Mouse (Mus musculus): ENCODE measurements around the gene Nr0b1. TPM values are rescaled to one million over a fixed set of nuclear protein-coding genes. Genes with fewer than 3 reads are reported as not detected.

The Nr0b1 gene
- polyA plus RNA-seq (2015; fragmentation: Nextera tagmentation; extraction: Ambion mirVana): not detected in 2 replicates

DNA sequence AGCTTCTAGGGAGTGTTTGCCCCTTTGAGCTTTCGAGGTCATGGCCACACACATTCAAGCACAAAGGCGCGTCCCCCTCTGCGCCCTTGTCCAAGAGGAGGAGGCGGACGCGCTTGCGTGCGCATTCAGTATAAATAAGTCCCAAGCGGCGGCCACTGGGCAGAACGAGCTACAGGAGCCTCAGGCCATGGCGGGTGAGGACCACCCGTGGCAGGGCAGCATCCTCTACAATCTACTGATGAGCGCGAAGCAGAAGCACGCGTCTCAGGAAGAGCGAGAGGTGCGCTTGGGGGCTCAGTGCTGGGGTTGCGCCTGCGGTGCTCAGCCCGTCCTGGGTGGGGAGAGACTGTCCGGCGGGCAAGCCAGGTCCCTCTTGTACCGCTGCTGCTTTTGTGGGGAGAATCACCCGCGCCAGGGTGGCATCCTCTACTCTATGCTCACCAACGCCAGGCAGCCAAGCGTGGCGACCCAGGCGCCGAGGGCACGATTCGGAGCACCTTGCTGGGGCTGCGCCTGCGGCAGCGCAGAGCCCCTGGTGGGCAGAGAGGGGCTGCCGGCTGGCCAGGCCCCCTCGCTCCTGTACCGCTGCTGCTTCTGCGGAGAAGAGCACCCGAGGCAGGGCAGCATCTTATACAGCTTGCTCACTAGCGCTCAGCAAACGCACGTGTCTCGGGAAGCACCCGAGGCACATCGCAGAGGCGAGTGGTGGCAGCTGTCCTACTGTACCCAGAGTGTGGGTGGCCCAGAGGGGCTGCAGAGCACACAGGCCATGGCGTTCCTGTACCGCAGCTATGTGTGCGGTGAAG is at the start of gene Nr0b1:
Nr0b1 (plus strand) TSS at position 151 of the 806 bp plus-strand sequence.
- H3K27me3 ChIP-seq (ENCODE audit: control insufficient read depth, insufficient read depth, low read depth, low read length): peaks cover 14% of the 10 kb centered on the region
- peak within 1 kb of the TSS; percentile 15; the same call in 1 of the 2 replicates for H3K4me3 ChIP-seq (ENCODE audit: low read length)
- no peaks in the 10 kb centered on the region for H3K4me1 ChIP-seq (replicated peaks; ENCODE audit: control insufficient read depth, insufficient read depth, low read length)
- WGBS: 19% methylated on average over 47 of the region's 53 CpGs
- H3K9ac ChIP-seq (ENCODE audit: low read length): no peak within 1 kb of the TSS
- peak within 1 kb of the TSS; percentile 25; the same call in 1 of the 2 replicates for H3K4me2 ChIP-seq (ENCODE audit: low read depth, low read length)
- H3K9me3 ChIP-seq (ENCODE audit: control insufficient read depth, low read length): no peaks in the 10 kb centered on the region
- no peak for ATAC-seq (ENCODE audit: low read depth)
- H3K36me3 ChIP-seq (ENCODE audit: control insufficient read depth, insufficient read depth, low read length): no peaks in the 10 kb centered on the region
- no peak within 1 kb of the TSS for H3K27ac ChIP-seq (ENCODE audit: low read length)

DNA sequence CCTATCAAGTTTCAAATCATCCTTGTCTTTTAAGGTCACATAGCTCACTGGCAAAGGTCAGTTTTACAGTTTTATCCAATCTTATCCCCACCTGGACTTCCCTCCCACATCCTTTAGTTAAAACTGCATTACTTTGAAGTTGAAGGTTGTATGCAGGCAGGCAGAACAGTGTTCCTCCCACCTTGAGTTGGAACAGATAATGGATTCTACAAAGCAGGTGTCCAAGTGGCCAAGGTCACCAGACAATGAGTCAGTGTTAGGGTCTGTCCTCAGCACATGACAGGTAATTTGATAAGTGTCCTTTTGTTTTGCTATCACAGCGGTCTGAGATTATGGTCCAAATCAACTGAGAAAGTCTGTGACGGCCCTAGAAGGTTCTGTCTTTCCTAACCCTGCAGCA is 4.3 kb upstream of the Nr0b1 start:
- no peak overlapping the region for H3K4me2 ChIP-seq (ENCODE audit: low read depth, low read length)
- 65% methylated on average over 2 of the region's 2 CpGs for WGBS
- H3K9me3 ChIP-seq (ENCODE audit: control insufficient read depth, low read length): no peaks in the 10 kb centered on the region
- no peak for ATAC-seq (ENCODE audit: low read depth)
- H3K4me3 ChIP-seq (ENCODE audit: low read length): no peak overlapping the region
- H3K27me3 ChIP-seq (ENCODE audit: control insufficient read depth, insufficient read depth, low read depth, low read length): peaks cover 10% of the 10 kb centered on the region
- no peaks in the 10 kb centered on the region for H3K36me3 ChIP-seq (ENCODE audit: control insufficient read depth, insufficient read depth, low read length)
- H3K27ac ChIP-seq (ENCODE audit: low read length): no peak overlapping the region
- no peak overlapping the region for H3K9ac ChIP-seq (ENCODE audit: low read length)
- H3K4me1 ChIP-seq (replicated peaks; ENCODE audit: control insufficient read depth, insufficient read depth, low read length): no peaks in the 10 kb centered on the region

DNA sequence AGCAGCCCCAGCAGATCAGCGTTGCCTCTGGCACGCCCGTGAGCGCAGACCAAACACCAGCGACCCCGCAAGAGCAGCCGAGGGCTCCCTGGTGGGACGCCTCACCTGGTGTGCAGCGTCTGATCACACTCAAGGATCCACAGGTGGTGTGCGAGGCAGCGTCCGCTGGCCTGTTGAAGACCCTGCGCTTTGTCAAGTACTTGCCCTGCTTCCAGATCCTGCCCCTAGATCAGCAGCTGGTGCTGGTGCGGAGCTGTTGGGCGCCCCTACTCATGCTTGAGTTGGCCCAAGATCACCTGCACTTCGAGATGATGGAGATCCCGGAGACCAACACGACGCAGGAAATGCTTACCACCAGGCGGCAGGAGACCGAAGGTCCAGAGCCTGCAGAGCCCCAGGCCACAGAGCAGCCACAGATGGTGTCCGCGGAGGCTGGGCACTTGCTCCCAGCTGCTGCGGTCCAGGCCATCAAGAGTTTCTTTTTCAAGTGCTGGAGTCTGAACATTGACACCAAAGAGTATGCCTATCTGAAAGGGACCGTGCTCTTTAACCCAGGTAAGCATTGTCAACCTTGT is 943 bp downstream of the Nr0b1 start:
- H3K9me3 ChIP-seq (ENCODE audit: control insufficient read depth, low read length): no peaks in the 10 kb centered on the region
- 16% methylated on average over 25 of the region's 25 CpGs for WGBS
- no peaks in the 10 kb centered on the region for H3K4me1 ChIP-seq (replicated peaks; ENCODE audit: control insufficient read depth, insufficient read depth, low read length)
- no peak overlapping the region for H3K9ac ChIP-seq (ENCODE audit: low read length)
- no peaks in the 10 kb centered on the region for H3K36me3 ChIP-seq (ENCODE audit: control insufficient read depth, insufficient read depth, low read length)
- no peak overlapping the region for H3K4me3 ChIP-seq (ENCODE audit: low read length)
- no peak overlapping the region for H3K4me2 ChIP-seq (ENCODE audit: low read depth, low read length)
- no peak overlapping the region for H3K27ac ChIP-seq (ENCODE audit: low read length)
- no peak for ATAC-seq (ENCODE audit: low read depth)
- peaks cover 14% of the 10 kb centered on the region for H3K27me3 ChIP-seq (ENCODE audit: control insufficient read depth, insufficient read depth, low read depth, low read length)

DNA sequence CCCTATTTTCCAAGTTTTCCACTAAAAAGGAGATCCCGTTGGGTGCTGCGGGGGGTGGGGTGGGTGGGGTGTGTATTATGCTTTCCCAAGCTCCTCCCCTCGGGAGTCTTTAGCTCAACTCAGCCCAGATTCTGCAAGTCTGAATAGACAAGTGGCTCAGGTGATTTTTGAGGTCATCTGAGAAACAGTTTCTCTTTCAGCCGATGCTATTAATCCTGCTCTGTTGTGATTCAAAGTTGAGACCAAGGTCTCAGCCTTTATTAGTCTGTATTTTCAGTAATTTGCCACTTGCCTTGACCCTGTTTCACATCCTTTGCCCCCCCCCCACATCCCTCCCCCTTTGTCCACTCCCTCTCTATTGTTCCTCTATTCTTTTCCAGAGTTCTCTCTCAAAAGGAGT is 1.8 kb downstream of the Nr0b1 start:
- H3K4me3 ChIP-seq (ENCODE audit: low read length): no peak overlapping the region
- no peak for ATAC-seq (ENCODE audit: low read depth)
- no peaks in the 10 kb centered on the region for H3K4me1 ChIP-seq (replicated peaks; ENCODE audit: control insufficient read depth, insufficient read depth, low read length)
- no peak overlapping the region for H3K4me2 ChIP-seq (ENCODE audit: low read depth, low read length)
- no peak overlapping the region for H3K27ac ChIP-seq (ENCODE audit: low read length)
- H3K9me3 ChIP-seq (ENCODE audit: control insufficient read depth, low read length): no peaks in the 10 kb centered on the region
- H3K36me3 ChIP-seq (ENCODE audit: control insufficient read depth, insufficient read depth, low read length): no peaks in the 10 kb centered on the region
- H3K27me3 ChIP-seq (ENCODE audit: control insufficient read depth, insufficient read depth, low read depth, low read length): peaks cover 14% of the 10 kb centered on the region
- H3K9ac ChIP-seq (ENCODE audit: low read length): no peak overlapping the region
- 43% methylated on average over 4 of the region's 4 CpGs for WGBS

DNA sequence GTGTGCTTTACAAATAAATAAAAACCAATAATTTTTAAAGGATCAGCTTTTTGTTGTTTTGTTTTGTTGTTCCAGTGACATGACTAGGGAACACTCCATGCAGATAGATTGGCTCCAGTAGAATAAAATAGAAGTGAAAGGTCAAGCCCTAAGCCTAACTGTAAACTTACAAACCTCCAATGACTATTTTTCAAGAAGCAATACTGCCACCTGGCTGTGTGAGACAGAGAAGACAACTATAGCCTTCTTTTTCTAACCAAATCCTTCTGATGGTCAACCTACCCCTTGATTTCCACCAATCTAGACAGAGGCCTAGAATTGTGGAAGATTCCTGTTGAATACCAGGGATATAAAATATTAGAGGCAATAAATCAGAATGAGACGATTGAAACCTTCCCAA is 45.7 kb downstream of the Nr0b1 start:
- no CpG with 5 or more reads among the region's 1 CpGs for WGBS
- Histone ChIP-seq H3K27ac (ENCODE audit: low read length) (no peak overlapping the region), H3K4me1 (replicated peaks; ENCODE audit: control insufficient read depth, insufficient read depth, low read length) (no peaks in the 10 kb centered on the region), H3K4me3 (ENCODE audit: low read length) (no peak overlapping the region), H3K9ac (ENCODE audit: low read length) (no peak overlapping the region), H3K9me3 (ENCODE audit: control insufficient read depth, low read length) (no peaks in the 10 kb centered on the region), H3K36me3 (ENCODE audit: control insufficient read depth, insufficient read depth, low read length) (no peaks in the 10 kb centered on the region), H3K4me2 (ENCODE audit: low read depth, low read length) (no peak overlapping the region), H3K27me3 (ENCODE audit: control insufficient read depth, insufficient read depth, low read depth, low read length) (no peaks in the 10 kb centered on the region)
- no peak for ATAC-seq (ENCODE audit: low read depth)

Other genes with a start within 250 kb of the Nr0b1 start
- not detected in 2 replicates for gene Samt3, start 147.6 kb upstream of the Nr0b1 start, polyA plus RNA-seq (2015; fragmentation: Nextera tagmentation; extraction: Ambion mirVana)
- gene Mageb4, start 113.3 kb downstream of the Nr0b1 start, polyA plus RNA-seq (2015; fragmentation: Nextera tagmentation; extraction: Ambion mirVana): not detected in 2 replicates

All from lung, embryonic 16.5 days (tissue).